9 mouse cellular contexts compared by ENCODE assay signal in the genomic region with DNA sequence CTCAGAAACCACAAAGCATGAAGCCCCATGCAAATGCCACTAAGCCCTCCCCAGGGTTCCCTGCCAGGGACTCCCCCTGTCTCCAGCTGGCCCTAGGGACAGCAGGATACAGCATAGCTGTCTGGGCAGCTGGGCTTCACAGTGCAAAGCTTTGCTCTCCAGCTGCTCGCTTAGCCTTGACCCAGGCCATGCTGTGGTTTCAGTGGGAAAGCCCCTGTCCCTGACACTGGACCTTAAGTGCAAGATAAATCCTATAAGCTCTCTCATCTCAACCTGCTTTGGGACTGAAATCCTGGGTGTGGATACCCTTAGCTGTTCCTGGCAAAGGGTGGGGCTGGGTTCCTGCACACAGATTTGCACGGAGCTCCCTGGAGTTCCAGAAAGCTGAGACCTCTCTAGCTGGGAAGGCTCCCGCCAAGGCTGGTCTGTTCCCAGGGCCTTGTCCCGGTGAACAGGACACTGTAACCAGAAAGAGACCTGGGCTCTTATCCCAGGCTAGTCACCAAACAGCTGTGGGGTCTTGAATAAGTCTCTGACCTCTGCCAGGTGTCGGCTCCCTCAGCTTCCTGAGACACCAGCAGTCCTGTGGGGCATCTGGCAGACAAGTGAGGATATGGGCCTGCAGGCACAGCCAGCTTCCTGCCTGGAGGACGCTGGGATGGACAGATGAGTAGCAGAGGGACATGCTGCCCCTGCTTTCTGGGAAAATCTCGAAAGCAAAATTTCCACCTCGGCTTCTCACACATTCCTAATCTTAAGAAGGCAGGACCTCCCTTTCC.
DNase-seq lines count a peak whose midpoint lies in the region; ATAC-seq and TF ChIP-seq lines count a peak whose summit lies in the region.
"Had no signal": no experiment of that assay in that cellular context is flagged by ENCODE, and none has a peak within 500 bp of the region (broad histone marks: within the 10 kb centered on the region; RNA-seq: fewer than 3 reads in every experiment).

No protein-coding gene starts in this region.

- DNase-seq in gastrocnemius, postnatal 14 days, result peak; percentile 51
- DNase-seq in gastrocnemius, adult 2 months, result no peak
- DNase-seq in midbrain, embryonic 10.5 days (ENCODE audit: low spot score), result peak; percentile 22
- DNase-seq in midbrain, postnatal 0 days (ENCODE audit: low spot score), result no peak
- DNase-seq in spleen, postnatal 4 days (ENCODE audit: low spot score in 2 of 2), result peak; percentile 46 to 69
- DNase-seq in thymus, postnatal 10 days (ENCODE audit: low spot score in 2 of 2), result no peak
- DNase-seq in right cerebral cortex, postnatal 25 days, result no peak

- H3K4me2 ChIP-seq in midbrain, postnatal 0 days (ENCODE audit: low read depth, low read length, poor library complexity, severe bottlenecking), result no peak overlapping the region
- no peak overlapping the region for H3K4me2 ChIP-seq in embryonic facial prominence, embryonic 12.5 days (replicated peaks)
- H3K4me2 ChIP-seq: heart, embryonic 15.5 days had no signal

- peaks cover 13% of the 10 kb centered on the region for H3K27me3 ChIP-seq in midbrain, embryonic 10.5 days (ENCODE audit: low read depth, poor library complexity, severe bottlenecking)
- no peaks in the 10 kb centered on the region for H3K27me3 ChIP-seq in midbrain, postnatal 0 days (ENCODE audit: insufficient read depth, low read length)
- H3K27me3 ChIP-seq in embryonic facial prominence, embryonic 12.5 days, result no peaks in the 10 kb centered on the region
- H3K27me3 ChIP-seq: heart, embryonic 15.5 days had no signal

- no peak overlapping the region for H3K9ac ChIP-seq in midbrain, postnatal 0 days (replicated peaks; ENCODE audit: low read length, poor library complexity, severe bottlenecking)
- no peak overlapping the region for H3K9ac ChIP-seq in embryonic facial prominence, embryonic 12.5 days
- H3K9ac ChIP-seq: heart, embryonic 15.5 days had no signal

- no peak overlapping the region for H3K4me3 ChIP-seq in gastrocnemius, adult 2 months
- H3K4me3 ChIP-seq in midbrain, embryonic 10.5 days, result no peak overlapping the region
- no peak overlapping the region for H3K4me3 ChIP-seq in midbrain, postnatal 0 days (ENCODE audit: low read depth, low read length)
- no peak overlapping the region for H3K4me3 ChIP-seq in embryonic facial prominence, embryonic 12.5 days
- H3K4me3 ChIP-seq: heart, embryonic 15.5 days had no signal

- no peaks in the 10 kb centered on the region for H3K36me3 ChIP-seq in midbrain, embryonic 10.5 days
- no peaks in the 10 kb centered on the region for H3K36me3 ChIP-seq in midbrain, postnatal 0 days (ENCODE audit: insufficient read depth, low read length)
- H3K36me3 ChIP-seq in embryonic facial prominence, embryonic 12.5 days, result no peaks in the 10 kb centered on the region
- H3K36me3 ChIP-seq: heart, embryonic 15.5 days had no signal

- H3K9me3 ChIP-seq in midbrain, embryonic 10.5 days (replicated peaks), result no peaks in the 10 kb centered on the region
- no peaks in the 10 kb centered on the region for H3K9me3 ChIP-seq in midbrain, postnatal 0 days (ENCODE audit: low read length)
- H3K9me3 ChIP-seq in embryonic facial prominence, embryonic 12.5 days, result no peaks in the 10 kb centered on the region
- H3K9me3 ChIP-seq: heart, embryonic 15.5 days had no signal

- intact Hi-C loops in gastrocnemius, postnatal 14 days (cut with DNase I; ENCODE audit: low total_unique reads), result loop anchor here (5.0 to 10.0 kb wide), 3 partner anchors 547 to 1100 kb away; no protein-coding TSS in a partner anchor
- intact Hi-C loops in gastrocnemius, adult 2 months (cut with DNase I), result loop anchor here (5.0 to 10.0 kb wide), 4 partner anchors 207 to 1107 kb away; no protein-coding TSS in a partner anchor

- H3K27ac ChIP-seq in gastrocnemius, adult 2 months, result no peak overlapping the region; the same call in none of the 2 replicates
- peak overlapping the region; percentile 73 for H3K27ac ChIP-seq in midbrain, embryonic 10.5 days (replicated peaks)
- H3K27ac ChIP-seq in midbrain, postnatal 0 days (ENCODE audit: low read depth, low read length), result no peak overlapping the region
- H3K27ac ChIP-seq in embryonic facial prominence, embryonic 12.5 days, result peak overlapping the region; percentile 57; the same call in 1 of the 2 replicates
- H3K27ac ChIP-seq: heart, embryonic 15.5 days had no signal

- peaks cover 49% of the 10 kb centered on the region for H3K4me1 ChIP-seq in midbrain, embryonic 10.5 days
- H3K4me1 ChIP-seq in midbrain, postnatal 0 days (ENCODE audit: insufficient read depth, low read length), result peaks cover 6% of the 10 kb centered on the region; the same call in 1 of the 2 replicates
- H3K4me1 ChIP-seq in embryonic facial prominence, embryonic 12.5 days, result peaks cover 26% of the 10 kb centered on the region

- ATAC-seq in midbrain, postnatal 0 days (ENCODE audit: low FRiP score), result no peak
- ATAC-seq in embryonic facial prominence, embryonic 12.5 days (ENCODE audit: insufficient number of reproducible peaks, insufficient read depth, low FRiP score, low TSS enrichment), result no peak; the same call in 1 of the 2 replicates

- WGBS in midbrain, embryonic 10.5 days, result 52% methylated on average over 8 of the region's 8 CpGs
- 67% methylated on average over 8 of the region's 8 CpGs for WGBS in midbrain, postnatal 0 days
- 46% methylated on average over 8 of the region's 8 CpGs for WGBS in embryonic facial prominence, embryonic 12.5 days

- no peak for TF ChIP-seq CTCF in gastrocnemius, adult 2 months (IDR thresholded peaks at IDR 0.05)
- TF ChIP-seq CTCF in midbrain, postnatal 0 days (IDR thresholded peaks at IDR 0.05), result no peak

Comparison
In these comparisons a context has a peak if more than half of its experiments do, and no peak if none do; other contexts are left out.
1. DNase-seq: peak in gastrocnemius, postnatal 14 days (single experiment), midbrain, embryonic 10.5 days (single experiment) and spleen, postnatal 4 days (2 of 2); none in gastrocnemius, adult 2 months (single experiment), midbrain, postnatal 0 days (single experiment), thymus, postnatal 10 days (0 of 2) and right cerebral cortex, postnatal 25 days (single experiment).
2. H3K27ac ChIP-seq: peak in midbrain, embryonic 10.5 days (single experiment) and embryonic facial prominence, embryonic 12.5 days (single experiment); none in gastrocnemius, adult 2 months (single experiment) and midbrain, postnatal 0 days (single experiment).